Mouse (Mus musculus): ENCODE results near the gene Col7a1.
A peak's percentile ranks its signal among the peaks of the same experiment; 100 is the strongest.

The Col7a1 gene

GRCm38 (mm10) chr9:108989802-108990461 lies 36.5 kb downstream of the Col7a1 start:
- H3K27me3 ChIP-seq (ENCODE audit: insufficient read depth, low read length), result peaks cover 8% of the 10 kb centered on the region
- H3K36me3 ChIP-seq (ENCODE audit: insufficient read depth, low read length), result no peaks in the 10 kb centered on the region
- TF ChIP-seq POU5F1 (IDR thresholded peaks at IDR 0.05; ENCODE audit: borderline replicate concordance, low read length) (no peak), CTCF (conservative IDR thresholded peaks at IDR 0.05; ENCODE audit: low read length) (no peak), NANOG (IDR thresholded peaks at IDR 0.05; ENCODE audit: borderline replicate concordance, low read length) (no peak)
- peaks cover 51% of the 10 kb centered on the region for H3K4me1 ChIP-seq (replicated peaks; ENCODE audit: low read depth, low read length)
- H3K9me3 ChIP-seq (ENCODE audit: low read length), result no peaks in the 10 kb centered on the region
- no peak overlapping the region for H3K4me3 ChIP-seq (replicated peaks; ENCODE audit: low read length)

GRCm38 (mm10) chr9:108990462-108990820 lies 37.1 kb downstream of the Col7a1 start:
- Histone ChIP-seq H3K27me3 (ENCODE audit: insufficient read depth, low read length) (peaks cover 6% of the 10 kb centered on the region), H3K4me1 (replicated peaks; ENCODE audit: low read depth, low read length) (peaks cover 51% of the 10 kb centered on the region), H3K4me3 (replicated peaks; ENCODE audit: low read length) (0 out of 2 replicates have a peak overlapping the region, but pooled peaks have one; percentile 68), H3K9me3 (ENCODE audit: low read length) (no peaks in the 10 kb centered on the region), H3K36me3 (ENCODE audit: insufficient read depth, low read length) (no peaks in the 10 kb centered on the region)
- TF ChIP-seq CTCF (conservative IDR thresholded peaks at IDR 0.05; ENCODE audit: low read length) (no peak), POU5F1 (IDR thresholded peaks at IDR 0.05; ENCODE audit: borderline replicate concordance, low read length) (no peak), NANOG (IDR thresholded peaks at IDR 0.05; ENCODE audit: borderline replicate concordance, low read length) (no peak)

- Histone ChIP-seq H3K27me3 (ENCODE audit: insufficient read depth, low read length) (no peaks in the 10 kb centered on the region), H3K4me3 (replicated peaks; ENCODE audit: low read length) (peak within 1 kb of the TSS; percentile 82), H3K4me1 (replicated peaks; ENCODE audit: low read depth, low read length) (peaks cover 62% of the 10 kb centered on the region), H3K9me3 (ENCODE audit: low read length) (no peaks in the 10 kb centered on the region), H3K36me3 (ENCODE audit: insufficient read depth, low read length) (no peaks in the 10 kb centered on the region)
- TF ChIP-seq NANOG (IDR thresholded peaks at IDR 0.05; ENCODE audit: borderline replicate concordance, low read length) (no peak), CTCF (conservative IDR thresholded peaks at IDR 0.05; ENCODE audit: low read length) (no peak), POU5F1 (IDR thresholded peaks at IDR 0.05; ENCODE audit: borderline replicate concordance, low read length) (no peak)
Observed at GRCm38 (mm10) chr9:108991428-108992084, 38.2 kb downstream of the Col7a1 start, which contains the start of gene Pfkfb4. Pfkfb4 (plus strand) TSS chr9:108991778.

- no peaks in the 10 kb centered on the region for H3K27me3 ChIP-seq (ENCODE audit: insufficient read depth, low read length)
- peak overlapping the region; percentile 82 for H3K4me3 ChIP-seq (replicated peaks; ENCODE audit: low read length)
- peaks cover 64% of the 10 kb centered on the region for H3K4me1 ChIP-seq (replicated peaks; ENCODE audit: low read depth, low read length)
- no peaks in the 10 kb centered on the region for H3K9me3 ChIP-seq (ENCODE audit: low read length)
- no peaks in the 10 kb centered on the region for H3K36me3 ChIP-seq (ENCODE audit: insufficient read depth, low read length)
- no peak for TF ChIP-seq CTCF (conservative IDR thresholded peaks at IDR 0.05; ENCODE audit: low read length)
- no peak for TF ChIP-seq POU5F1 (IDR thresholded peaks at IDR 0.05; ENCODE audit: borderline replicate concordance, low read length)
Observed at GRCm38 (mm10) chr9:108992085-108992469, 38.7 kb downstream of the Col7a1 start.

- TF ChIP-seq CTCF (conservative IDR thresholded peaks at IDR 0.05; ENCODE audit: low read length) (no peak), NANOG (IDR thresholded peaks at IDR 0.05; ENCODE audit: borderline replicate concordance, low read length) (no peak), POU5F1 (IDR thresholded peaks at IDR 0.05; ENCODE audit: borderline replicate concordance, low read length) (no peak)
- Histone ChIP-seq H3K36me3 (ENCODE audit: insufficient read depth, low read length) (no peaks in the 10 kb centered on the region), H3K4me1 (replicated peaks; ENCODE audit: low read depth, low read length) (peaks cover 59% of the 10 kb centered on the region), H3K27me3 (ENCODE audit: insufficient read depth, low read length) (no peaks in the 10 kb centered on the region), H3K9me3 (ENCODE audit: low read length) (no peaks in the 10 kb centered on the region), H3K4me3 (replicated peaks; ENCODE audit: low read length) (peak overlapping the region; percentile 82)
Observed at GRCm38 (mm10) chr9:108992620-108993361, 39.4 kb downstream of the Col7a1 start.

GRCm38 (mm10) chr9:108996411-108996810 lies 43.0 kb downstream of the Col7a1 start:
- TF ChIP-seq POU5F1 (IDR thresholded peaks at IDR 0.05; ENCODE audit: borderline replicate concordance, low read length) (no peak), CTCF (conservative IDR thresholded peaks at IDR 0.05; ENCODE audit: low read length) (no peak), NANOG (IDR thresholded peaks at IDR 0.05; ENCODE audit: borderline replicate concordance, low read length) (no peak)
- peaks cover 38% of the 10 kb centered on the region for H3K4me1 ChIP-seq (replicated peaks; ENCODE audit: low read depth, low read length)

GRCm38 (mm10) chr9:108998287-108999166 lies 45.1 kb downstream of the Col7a1 start:
- no peaks in the 10 kb centered on the region for H3K9me3 ChIP-seq (ENCODE audit: low read length)
- H3K27me3 ChIP-seq (ENCODE audit: insufficient read depth, low read length), result no peaks in the 10 kb centered on the region
- TF ChIP-seq NANOG (IDR thresholded peaks at IDR 0.05; ENCODE audit: borderline replicate concordance, low read length), result no peak
- TF ChIP-seq POU5F1 (IDR thresholded peaks at IDR 0.05; ENCODE audit: borderline replicate concordance, low read length), result no peak
- no peak for TF ChIP-seq CTCF (conservative IDR thresholded peaks at IDR 0.05; ENCODE audit: low read length)
- H3K4me1 ChIP-seq (replicated peaks; ENCODE audit: low read depth, low read length), result peaks cover 29% of the 10 kb centered on the region
- no peaks in the 10 kb centered on the region for H3K36me3 ChIP-seq (ENCODE audit: insufficient read depth, low read length)
- H3K4me3 ChIP-seq (replicated peaks; ENCODE audit: low read length), result no peak overlapping the region

More at GRCm38 (mm10) chr9:108996411-108996810, 43.0 kb downstream of the Col7a1 start:
- Histone ChIP-seq H3K9me3 (ENCODE audit: low read length) (no peaks in the 10 kb centered on the region), H3K36me3 (ENCODE audit: insufficient read depth, low read length) (no peaks in the 10 kb centered on the region), H3K4me3 (replicated peaks; ENCODE audit: low read length) (0 out of 2 replicates have a peak overlapping the region, but pooled peaks have one; percentile 10), H3K27me3 (ENCODE audit: insufficient read depth, low read length) (no peaks in the 10 kb centered on the region)

Data from E14TG2a.4 (cell line).